Mouse (Mus musculus): ENCODE measurements around the gene Tent4a.
"Not testable (repeated sequence)": the region's sequence is repeated elsewhere in the genome, so short reads cannot be mapped to it uniquely, and the experiment has no call there.

The Tent4a gene

GRCm38 (mm10) chr13:69534334-69534653, at the start of gene Tent4a:
Gene Tent4a (minus strand): TSS chr13:69534617.
- DNase-seq (ENCODE audit: low spot score), result no peak

DNA sequence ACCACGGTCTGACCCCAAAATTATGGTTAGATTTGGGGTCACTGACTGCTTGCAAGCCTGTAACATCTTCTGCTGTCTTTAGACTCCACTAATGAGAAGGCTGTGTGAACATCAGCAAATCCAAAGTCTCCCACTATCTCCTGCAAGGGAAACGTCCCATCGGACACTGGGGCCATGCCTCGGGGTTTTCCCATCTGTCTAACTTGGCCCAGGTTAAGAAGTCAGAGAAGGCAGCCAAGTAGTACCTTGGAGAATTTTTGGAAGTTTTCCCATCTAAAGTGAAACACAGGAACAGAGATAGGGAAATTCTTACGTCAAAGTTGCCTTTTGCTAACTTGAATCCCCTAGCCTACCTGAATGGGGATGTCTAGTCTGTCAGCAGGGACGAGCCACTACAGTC, 49.2 kb upstream of the Tent4a start:
- no peak for DNase-seq (ENCODE audit: low spot score)

DNA sequence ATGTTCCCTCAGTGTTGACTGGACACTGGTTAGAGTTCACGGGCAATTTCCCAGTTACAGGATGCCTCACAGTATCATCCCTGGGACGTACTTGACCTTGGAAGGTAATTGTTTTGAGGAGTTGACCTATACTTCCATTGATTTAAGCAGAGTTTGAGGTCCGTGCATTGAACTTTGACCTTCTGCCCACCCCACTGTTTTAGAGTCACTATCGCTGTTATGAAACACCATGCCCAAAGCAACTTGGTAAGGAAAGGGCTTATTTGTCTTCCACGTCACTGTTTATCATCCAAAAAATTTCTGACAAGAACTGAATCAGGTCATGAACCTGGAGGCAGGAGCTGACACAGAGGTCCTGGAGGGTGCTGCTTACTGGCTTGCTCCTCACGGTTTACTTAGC, 48.0 kb upstream of the Tent4a start:
- DNase-seq (ENCODE audit: low spot score), result no peak

- DNase-seq (ENCODE audit: low spot score), result no peak
Measured at GRCm38 (mm10) chr13:69577181-69577834, 42.9 kb upstream of the Tent4a start.

DNA sequence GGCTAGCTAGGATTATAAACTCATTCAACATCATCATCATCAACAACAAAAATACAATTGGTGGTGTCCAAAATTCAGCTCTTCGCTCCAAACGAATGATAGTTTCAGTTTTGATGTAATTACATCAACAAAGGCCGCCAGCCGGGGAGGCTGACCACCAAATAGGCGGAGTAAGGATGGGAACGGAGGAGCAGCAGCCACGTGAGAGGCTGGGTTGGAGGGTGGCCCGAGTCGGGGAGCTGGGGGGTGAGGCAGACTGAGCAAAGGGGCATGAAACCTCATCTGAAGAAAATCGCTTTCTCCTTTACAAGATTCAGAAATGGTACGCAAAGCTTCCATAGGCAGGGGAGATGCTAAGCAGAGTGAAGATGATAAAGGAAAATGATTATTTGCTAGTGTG, 42.3 kb upstream of the Tent4a start:
- DNase-seq (ENCODE audit: low spot score), result no peak

- DNase-seq (ENCODE audit: low spot score), result no peak
Measured at GRCm38 (mm10) chr13:69572594-69572993, 38.2 kb upstream of the Tent4a start.

DNA sequence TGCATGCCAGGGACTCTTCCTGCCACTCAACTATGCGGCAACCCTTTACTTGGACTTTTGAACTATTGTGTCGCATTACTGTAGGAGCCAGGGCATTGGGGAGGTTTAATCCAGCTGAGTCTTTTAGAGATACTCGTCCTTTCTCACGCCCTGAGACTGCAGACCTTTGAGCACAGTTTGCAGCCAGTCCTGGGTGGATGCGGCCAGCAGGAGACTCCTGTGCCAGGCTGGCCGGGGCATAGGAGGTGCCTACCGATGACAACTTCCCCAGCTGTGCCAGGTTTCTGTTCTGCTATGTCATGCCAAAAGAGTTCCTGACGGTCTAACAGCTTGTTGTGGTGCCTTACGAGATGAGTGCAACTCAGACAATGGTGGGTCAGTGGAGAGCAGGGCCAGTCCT, 34.8 kb upstream of the Tent4a start:
- no peak for DNase-seq (ENCODE audit: low spot score)

GRCm38 (mm10) chr13:69565401-69565800, 31.0 kb upstream of the Tent4a start:
- DNase-seq (ENCODE audit: low spot score), result not testable (repeated sequence)

GRCm38 (mm10) chr13:69564573-69564972, 30.2 kb upstream of the Tent4a start:
- DNase-seq (ENCODE audit: low spot score), result no peak

GRCm38 (mm10) chr13:69563905-69564304, 29.5 kb upstream of the Tent4a start:
- no peak for DNase-seq (ENCODE audit: low spot score)

GRCm38 (mm10) chr13:69562654-69563574, 28.5 kb upstream of the Tent4a start:
- no peak for DNase-seq (ENCODE audit: low spot score)

- no peak for DNase-seq (ENCODE audit: low spot score)
Measured at GRCm38 (mm10) chr13:69562004-69562403, 27.6 kb upstream of the Tent4a start.

DNA sequence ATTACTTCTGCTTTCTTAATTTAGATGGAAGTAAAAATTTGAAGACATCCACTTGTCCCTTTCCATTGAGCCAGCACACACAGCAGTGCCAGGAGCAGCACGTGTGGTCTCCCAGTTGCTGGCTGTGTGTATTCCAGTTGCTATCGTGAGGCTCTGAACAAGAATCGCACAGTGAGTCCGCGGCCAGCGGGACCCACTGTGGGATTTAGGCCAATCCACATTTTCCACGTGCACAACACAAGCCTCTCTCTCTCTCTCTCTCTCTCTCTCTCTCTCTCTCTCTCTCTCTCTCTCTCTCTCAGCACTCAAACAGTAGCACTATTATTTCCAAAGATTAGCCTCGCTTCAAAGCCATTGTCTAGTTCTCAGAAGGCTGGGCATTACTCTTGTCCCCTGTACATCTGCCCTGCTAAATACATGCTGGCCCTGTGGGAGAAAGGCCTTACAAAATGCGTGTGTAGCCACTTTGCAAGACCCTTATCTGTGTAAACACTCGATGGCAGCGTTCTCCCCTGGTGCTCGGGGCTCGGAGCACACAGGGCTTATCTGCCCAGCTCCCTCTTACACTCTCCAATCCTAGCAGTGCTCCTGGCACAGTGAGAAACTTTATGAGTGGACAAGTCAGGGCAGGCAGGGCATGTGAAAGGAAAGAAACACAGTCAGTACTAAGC, 25.0 kb upstream of the Tent4a start:
- peak; percentile 25 for DNase-seq (ENCODE audit: low spot score)

DNA sequence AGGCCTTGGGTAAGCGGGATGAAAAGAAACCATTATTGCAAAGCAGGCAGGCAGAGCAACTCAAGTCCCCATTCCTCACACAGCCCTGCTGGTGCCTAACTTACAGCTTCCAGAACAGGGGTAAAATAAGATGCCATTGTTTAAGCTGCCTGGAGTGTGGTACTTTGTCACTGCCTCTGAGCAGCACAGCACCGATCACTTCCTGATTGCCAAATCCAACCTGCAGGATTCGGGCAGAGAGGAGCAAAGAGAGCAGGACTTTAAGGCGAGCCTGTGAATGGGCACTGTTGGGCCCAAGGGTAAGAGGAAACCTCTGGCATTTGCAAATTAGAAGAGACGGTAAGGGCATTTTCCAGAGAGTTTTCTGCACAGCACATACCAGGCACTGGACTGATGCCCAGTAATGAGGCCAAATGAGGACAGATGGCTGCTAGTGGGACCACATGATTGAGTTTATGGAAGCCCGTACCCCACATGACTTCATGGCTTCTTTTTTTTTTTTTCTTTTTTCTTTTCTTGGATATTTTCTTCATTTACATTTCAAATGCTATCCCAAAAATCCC, 23.8 kb upstream of the Tent4a start:
- no peak for DNase-seq (ENCODE audit: low spot score)

DNA sequence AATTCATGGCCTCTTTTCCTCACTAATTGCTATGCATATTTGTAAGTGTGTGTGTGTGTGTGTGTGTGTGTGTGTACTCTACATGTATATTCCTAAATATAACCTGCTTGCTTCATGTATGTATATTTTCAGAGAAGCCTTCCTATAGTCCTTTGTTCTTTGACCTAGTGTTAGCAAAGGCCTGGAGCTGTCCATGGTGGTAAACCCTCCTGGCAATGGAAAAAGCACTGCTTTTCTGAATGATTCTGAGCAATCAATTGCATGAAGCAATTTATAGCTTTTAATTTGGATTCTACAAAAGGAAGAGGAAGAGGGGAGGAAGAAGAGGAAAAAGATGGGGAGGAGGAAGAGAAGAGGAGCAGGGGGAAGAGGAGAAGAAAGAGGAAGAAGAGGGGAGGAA, 22.3 kb upstream of the Tent4a start:
- no peak for DNase-seq (ENCODE audit: low spot score)

- DNase-seq (ENCODE audit: low spot score), result no peak
Measured at GRCm38 (mm10) chr13:69555957-69556482, 21.6 kb upstream of the Tent4a start.

GRCm38 (mm10) chr13:69555045-69555444, 20.6 kb upstream of the Tent4a start:
- no peak for DNase-seq (ENCODE audit: low spot score)

DNA sequence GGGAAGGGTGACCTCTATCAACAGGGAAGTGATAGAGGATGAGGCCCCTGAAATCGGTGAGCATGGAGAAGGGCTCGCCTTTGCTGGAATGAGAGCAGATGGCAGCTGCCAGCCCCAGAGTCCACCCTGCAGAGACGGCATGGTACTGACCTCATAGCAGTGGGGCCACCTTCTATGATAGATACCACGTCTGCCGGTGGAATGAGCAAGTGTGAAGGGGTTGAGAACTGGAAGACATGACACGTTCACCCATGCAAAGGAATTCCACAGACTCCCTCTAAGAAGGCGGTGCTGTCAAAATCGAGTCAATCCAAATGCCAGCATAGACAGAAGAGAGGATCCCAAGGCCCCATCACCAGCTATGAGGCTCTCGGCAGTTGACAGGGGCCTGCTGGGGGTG, 19.8 kb upstream of the Tent4a start:
- DNase-seq (ENCODE audit: low spot score), result no peak

DNA sequence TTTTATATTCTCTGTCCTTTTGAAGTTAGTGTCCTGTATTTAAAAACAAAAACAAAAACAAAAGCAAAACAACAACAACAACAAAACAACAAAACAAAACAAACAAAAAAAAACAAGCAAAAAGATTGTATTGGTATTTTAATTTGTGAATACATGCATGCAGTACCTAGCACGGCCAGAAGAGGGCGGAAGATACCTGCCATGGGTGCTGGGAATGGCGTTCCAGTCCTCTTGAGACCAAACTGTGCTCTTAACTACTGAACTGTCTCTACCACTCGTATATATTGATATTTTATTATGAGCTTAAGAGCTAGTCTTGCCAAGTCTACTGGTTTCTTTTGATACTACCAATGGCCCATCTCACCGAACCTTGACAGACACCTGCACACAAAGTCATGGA, 18.6 kb upstream of the Tent4a start:
- peak; percentile 50 for DNase-seq (ENCODE audit: low spot score)

DNA sequence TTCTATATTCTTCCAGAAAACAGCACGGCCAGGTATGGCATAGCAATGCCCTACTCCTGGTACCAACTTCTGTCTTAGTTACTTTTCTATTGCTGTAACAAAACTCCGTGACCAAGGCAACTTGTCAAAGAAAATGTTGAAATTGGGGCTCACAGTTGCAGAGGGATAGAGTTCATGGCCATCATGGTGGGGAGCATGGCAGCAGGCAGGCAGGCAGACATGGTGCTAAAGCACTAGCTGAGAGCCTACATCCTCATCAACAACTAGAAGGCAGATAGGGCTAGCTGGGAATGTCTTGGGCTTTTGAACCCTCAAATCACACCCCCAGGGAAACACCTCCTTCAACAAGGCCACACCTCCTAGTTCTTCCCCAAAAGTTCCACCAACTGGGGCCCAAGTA, 16.4 kb upstream of the Tent4a start:
- DNase-seq (ENCODE audit: low spot score), result no peak

GRCm38 (mm10) chr13:69549980-69550379, 15.6 kb upstream of the Tent4a start:
- no peak for DNase-seq (ENCODE audit: low spot score)

DNA sequence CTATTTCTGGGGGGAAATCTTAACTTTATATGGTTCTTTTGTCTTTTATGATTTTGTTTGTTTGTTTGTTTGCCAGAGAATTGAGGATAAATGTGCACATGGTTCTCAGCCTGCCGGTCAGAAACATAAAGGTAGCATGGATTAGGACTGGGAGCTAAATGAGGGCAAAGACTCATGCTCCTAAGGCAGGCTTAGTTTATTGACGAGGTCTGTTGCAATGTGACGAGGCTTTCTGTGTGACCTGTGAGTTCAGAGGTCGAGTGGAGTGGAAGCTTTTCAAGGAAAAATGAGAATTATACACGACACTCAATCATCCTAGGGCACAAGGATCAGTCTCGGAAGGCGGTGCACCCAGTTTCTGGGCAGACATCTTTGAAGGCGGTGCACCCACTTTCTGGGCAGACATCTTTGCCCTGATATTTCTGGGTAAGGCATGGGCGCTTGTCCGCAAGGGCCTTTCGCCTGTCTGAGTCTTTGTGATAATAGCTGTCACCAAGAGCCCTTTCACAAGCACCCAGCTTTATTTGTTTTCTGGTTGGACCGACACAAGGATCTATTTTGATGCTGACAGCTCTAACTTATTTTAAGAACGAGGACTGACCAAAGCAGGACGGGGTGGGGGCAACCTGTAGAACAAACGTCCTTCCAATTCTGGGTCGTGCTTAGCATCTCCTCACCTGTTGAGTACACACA, 13.2 kb upstream of the Tent4a start:
- no peak for DNase-seq (ENCODE audit: low spot score)
